Mouse (Mus musculus): ENCODE results near the gene Heatr3.

Gene Heatr3

DNA sequence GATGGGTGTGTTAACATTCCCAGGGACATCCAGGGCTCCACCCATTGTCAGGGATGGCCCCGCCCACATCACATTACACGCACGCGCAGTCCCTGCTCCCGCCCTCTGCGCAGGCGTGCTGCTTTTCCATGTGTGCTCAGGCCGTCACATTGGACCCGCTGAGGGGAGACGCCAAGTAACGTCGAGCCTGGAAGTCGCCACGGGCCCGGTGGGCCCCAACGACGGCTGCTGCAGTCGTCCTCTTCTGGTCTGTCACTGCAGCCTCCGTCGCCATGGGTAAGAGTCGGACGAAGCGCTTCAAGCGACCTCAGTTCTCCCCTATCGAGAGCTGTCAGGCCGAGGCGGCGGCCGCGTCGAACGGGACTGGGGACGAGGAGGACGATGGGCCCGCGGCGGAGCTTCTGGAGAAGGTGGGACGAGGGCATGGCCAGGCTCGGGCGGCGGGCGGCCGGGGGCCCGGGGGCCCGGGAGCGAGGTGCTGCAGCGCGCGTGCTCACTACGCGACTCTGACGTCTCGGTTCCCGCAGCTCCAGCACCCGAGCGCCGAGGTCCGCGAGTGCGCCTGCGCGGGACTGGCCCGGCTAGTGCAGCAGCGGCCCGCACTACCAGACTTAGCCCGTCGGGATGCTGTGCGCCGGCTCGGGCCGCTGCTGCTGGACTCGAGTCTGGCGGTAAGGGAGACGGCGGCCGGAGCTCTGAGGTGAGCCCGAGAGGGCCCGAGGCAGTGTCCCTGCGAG, at the start of gene Heatr3:
Gene Heatr3, plus strand, starts transcription at position 108 of the 737 bp plus-strand sequence.
- peak; percentile 84 for DNase-seq (ENCODE audit: low spot score)

DNA sequence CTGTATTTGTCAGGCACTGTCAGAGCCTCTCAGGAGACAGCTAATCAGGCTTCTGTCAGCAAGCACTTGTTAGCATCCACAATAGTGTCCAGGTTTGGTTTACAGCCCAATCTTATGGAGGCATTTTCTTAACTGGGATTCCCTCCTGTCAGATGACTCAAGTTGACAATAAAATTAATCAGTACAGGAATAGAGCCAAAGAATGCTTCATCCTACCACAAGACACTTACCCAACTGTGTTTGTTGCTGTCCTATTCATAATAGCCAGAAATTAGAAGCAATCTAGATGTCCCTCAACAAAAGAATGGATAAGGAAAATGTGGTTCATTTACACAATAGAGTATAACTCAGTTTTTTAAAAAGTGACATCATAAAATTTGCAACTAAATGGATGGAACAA, 49.6 kb upstream of the Heatr3 start:
- no peak for DNase-seq (ENCODE audit: low spot score)

DNA sequence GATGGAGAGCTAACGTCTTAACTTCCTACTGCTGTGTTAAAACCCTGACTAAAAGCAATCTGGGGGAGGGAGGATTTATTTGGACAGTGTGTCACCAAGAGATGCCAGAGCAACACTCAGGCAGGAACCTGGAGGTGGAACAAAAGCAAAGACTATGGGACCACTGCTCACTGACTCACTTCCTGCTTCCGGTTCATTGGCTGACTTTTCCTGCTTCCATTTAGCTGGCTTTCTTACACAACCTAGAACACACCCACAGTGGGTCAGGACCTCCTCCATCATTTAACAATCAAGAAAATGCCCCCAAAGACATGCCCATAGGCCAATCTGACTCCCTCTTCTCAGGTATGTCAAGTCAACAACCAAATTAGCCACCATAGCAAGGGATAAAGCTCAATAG, 46.0 kb upstream of the Heatr3 start:
- DNase-seq (ENCODE audit: low spot score), result no peak

DNA sequence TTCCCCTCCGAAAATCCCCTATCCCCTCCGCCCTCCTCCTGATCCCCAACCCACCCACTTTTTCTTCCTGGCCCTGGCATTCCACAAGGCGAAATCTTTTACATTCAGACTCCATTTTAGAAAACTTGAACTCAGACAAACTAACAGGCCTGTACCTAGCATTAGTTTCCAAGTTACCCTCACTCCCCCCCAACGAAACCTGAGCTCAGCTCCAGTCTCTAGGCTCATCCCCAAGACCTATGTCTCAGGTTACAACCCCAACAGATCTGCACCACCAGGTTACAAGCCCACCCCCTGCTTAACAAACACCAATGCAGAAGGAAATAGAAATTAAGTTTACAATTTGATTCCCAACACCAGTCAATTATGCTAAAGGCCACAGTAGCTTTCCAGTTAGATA, 44.3 kb upstream of the Heatr3 start:
- no peak for DNase-seq (ENCODE audit: low spot score)

DNA sequence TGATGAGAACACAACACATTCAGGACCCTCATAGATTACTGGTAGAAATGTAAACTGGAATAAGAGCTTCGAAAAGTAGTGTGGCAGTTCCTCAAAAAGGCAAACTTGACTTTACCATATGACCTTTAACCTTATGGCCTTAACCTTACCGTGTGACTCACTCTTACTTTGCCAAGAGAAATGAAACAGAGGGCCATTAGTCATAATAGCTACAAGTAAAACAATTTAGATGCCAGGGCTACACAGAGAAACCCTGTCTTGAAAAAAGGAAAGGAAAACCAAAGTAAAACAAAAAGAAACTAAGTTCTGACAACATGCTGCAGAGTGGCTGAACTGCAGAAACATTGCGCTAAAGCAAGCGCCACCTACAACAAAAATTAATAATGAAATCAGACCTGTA, 38.8 kb upstream of the Heatr3 start:
- no peak for DNase-seq (ENCODE audit: low spot score)

DNA sequence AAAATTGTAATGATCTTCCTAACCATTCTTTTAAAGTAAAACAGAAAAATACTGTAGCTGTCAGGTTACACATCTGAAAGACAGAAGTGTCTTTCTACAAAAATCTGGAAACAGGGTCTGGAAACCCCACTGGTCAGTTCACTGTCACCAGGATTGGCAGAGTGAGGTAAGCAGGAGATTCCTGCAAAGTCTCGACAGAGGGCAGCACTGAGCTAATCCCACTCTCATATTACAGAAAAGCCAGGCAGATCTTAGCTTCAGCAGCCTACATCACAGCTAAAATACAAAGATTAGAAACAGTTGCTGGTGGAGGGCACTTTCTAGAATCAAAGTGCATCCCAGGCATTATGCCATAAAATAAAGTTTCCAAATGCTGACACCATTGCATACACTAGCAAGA, 38.1 kb upstream of the Heatr3 start:
- DNase-seq (ENCODE audit: low spot score), result peak; percentile 15

DNA sequence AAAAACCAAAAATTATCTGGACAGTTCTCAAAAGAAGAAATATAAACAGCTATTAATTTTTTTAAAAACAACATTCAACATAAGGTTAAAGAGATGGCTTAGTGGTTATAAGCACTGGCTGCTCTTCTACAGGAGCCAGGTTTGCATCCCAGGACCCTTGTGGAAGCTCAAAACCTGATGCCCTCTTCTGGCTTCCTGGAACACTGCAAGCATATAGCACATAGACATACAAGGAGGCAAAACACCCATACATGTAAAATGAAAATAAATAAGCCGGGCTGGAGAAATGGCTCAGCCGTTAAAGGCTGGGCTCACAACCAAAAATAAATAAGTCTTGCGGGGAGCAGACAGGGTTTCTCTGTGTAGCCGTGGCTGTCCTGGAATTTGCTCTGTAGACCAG, 28.4 kb upstream of the Heatr3 start:
- DNase-seq (ENCODE audit: low spot score), result no peak

DNA sequence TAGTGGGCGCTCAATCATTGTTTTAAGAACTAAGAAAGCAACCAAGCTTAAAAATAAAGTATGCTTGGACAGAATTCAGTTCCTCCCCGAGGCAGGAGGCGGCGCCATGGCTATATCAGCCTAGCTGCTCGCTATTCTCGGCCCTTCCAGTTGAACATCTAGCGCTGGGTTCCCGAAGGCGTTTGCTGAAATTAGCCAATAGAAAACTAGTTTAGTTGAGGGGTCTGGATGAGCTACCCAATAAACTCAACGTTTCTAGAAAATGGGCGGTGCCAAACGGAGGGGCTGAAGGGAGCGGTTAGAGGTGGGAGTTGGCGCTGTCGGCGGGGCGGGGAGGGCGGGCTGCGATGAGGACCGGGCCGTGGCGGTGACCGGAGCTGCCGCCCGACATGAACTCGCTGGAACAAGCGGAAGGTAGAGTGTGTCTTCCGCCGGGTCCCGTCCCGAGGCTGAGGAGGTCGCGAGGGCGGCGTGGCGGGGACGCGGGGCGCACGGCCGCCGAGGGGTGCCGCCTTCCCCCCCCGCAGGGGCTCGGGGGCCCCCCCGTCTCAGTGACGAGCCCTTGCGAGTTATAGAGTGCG, 19.1 kb upstream of the Heatr3 start, which contains the start of gene Cnep1r1:
Gene Cnep1r1, plus strand, starts transcription at position 314 of the 581 bp plus-strand sequence.
- DNase-seq (ENCODE audit: low spot score), result peak; percentile 97

DNA sequence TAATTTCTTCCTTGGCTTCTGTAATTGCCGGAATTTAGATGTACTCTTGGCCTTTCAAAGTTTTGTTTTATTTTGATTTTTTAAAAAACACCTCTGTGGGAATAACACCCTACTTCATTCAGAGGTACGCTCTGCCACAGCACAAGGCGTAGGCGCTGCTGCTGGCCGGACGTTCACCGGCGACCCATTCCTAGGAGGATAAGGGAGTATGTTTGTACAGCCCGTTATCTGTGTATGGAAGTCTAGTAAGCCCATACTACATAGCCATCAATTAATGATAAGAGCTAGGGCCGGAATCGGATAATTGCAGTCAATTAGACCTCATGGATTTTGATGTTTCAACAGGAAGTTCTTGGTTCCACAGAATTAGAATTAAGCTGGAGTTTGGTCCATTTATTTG, 18.6 kb upstream of the Heatr3 start:
- DNase-seq (ENCODE audit: low spot score), result no peak

DNA sequence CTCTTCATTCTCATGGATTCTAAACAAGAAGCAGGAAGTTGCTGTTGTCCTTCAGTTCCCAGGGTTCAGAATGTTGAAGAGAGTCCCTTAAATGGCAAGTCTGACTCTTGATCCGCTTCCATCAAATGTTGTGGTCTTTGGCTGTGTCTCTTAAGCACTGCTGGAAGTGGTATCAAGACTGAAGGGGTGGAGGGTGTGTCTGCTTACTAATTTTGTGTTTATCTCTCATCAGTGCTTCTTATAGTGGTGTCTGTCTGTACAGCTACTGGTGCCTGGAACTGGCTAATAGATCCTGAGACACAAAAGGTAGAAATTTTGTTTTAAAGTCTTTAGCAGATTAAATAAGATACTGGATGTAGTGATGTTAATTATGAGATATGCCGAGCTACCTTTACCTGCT, 12.8 kb upstream of the Heatr3 start:
- no peak for DNase-seq (ENCODE audit: low spot score)

DNA sequence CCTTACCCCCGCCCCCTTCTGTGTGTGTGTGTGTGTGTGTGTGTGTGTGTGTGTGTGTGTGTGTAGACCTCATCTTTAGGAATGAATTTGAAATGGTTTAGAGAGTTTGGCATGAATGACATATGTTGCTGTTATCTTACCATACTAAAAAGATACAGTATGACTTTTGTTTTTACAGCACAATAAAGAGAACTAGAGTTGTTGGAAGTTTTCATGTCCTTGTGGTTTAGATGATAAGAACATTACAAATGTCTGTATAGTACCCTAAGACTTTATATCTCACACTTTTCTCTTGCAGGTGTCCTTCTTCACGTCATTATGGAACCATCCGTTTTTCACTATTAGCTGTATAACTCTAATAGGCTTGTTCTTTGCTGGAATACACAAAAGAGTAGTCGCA, 8.3 kb upstream of the Heatr3 start:
- DNase-seq (ENCODE audit: low spot score), result no peak

DNA sequence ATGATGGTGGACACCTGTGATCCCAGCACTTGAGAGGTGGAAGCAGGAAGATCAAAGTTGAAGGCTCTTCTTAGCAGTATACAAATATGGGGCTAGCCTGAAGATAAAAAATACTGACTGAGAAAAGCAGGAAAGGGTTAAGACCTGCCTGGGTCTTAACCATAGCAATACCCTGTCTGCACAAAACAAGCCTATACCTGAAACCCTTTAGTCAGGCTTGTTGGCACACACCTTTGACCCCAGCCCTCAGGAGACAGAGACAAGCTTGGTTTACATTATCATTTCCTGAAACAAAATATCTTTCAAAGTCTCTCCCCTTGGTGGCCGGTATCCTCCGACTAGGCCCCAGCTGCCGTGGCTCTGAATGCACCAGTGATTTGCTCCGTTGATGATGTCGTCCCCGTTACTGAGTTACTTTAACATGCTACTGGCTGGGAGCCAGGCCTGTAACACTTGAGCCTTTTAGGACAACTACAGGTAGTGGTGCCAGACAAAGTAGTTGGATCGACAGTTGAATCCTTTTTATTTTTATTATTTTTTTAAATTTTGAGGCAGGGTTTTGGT, 6.8 kb upstream of the Heatr3 start:
- no peak for DNase-seq (ENCODE audit: low spot score)

DNA sequence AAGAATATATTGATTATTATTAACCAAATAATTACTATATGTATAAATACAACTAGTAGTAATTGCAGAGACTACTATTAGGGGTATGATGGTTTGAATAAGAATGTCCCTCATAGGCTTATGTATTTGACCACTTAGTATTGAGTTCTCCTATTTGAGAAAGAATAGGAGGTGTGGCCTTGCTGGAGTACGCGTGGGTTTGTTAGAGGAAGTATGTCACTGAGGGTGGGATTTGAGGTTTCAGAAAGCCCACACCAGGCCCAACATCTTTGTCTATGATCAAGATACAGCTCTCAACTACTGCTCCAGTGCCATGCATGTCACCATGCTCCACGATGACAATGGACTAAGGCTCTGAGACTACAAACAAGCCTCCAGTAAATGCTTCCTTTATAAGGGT, 1.6 kb downstream of the Heatr3 start:
- DNase-seq (ENCODE audit: low spot score), result peak; percentile 22

DNA sequence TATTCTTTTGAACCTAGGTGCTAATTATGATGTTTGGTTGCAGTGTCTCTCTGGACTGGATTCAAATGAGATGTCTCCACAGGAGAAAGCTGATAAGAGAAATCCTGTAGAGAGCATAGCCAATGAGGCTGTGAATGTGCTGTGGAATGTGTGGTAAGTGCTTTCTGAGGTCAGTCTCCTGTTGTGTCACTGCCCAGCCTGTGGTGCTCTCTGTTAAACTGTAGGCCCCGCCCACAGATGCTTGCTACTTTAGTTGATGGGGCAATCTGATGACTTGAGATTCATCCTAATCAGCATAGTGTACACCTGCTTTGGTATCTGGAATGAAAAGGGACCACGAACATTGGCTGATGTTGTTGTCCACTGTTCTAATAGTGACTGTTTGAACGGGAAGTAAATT, 4.0 kb downstream of the Heatr3 start:
- no peak for DNase-seq (ENCODE audit: low spot score)

DNA sequence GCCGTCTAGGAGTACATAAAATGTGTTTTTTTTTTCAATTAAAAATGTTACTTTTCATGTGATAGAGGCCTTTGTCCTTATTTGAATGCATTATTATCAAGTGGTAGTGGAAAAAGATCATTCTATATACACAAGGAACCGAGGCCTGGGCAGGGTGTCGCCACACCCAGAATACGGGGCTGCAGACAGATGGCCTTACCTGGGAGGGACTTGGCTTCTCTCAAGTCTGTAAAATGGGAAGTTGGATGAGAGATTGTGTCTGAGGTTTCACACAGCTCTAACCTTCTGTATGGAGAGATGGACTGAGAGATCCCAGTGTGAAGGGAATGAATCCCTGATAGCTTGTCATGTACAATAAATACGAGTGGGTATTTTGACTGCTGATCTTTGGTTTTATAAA, 6.4 kb downstream of the Heatr3 start:
- DNase-seq (ENCODE audit: low spot score), result no peak

DNA sequence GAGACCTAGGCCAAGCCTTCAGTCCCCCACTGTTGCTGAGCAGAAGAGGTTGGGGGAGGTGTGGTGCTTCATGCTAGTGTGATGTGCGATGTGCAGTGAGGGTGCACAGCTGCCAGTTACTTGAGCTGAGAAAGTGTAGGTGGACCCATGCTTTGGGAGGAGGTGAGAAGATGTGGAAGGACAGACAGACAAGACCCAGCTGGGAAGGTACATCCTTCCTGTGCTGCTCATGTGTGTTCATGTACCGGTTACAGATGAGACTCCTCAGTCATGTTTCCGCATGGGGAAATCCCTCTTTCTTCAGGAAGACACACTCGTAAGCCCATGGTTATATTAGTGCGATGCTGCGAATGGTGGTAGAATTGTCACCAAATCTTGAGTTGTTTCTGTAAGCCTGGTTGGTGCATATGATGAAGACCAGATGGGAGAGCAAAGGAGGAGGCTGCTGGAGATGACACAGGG, 13.3 kb downstream of the Heatr3 start:
- DNase-seq (ENCODE audit: low spot score), result no peak

DNA sequence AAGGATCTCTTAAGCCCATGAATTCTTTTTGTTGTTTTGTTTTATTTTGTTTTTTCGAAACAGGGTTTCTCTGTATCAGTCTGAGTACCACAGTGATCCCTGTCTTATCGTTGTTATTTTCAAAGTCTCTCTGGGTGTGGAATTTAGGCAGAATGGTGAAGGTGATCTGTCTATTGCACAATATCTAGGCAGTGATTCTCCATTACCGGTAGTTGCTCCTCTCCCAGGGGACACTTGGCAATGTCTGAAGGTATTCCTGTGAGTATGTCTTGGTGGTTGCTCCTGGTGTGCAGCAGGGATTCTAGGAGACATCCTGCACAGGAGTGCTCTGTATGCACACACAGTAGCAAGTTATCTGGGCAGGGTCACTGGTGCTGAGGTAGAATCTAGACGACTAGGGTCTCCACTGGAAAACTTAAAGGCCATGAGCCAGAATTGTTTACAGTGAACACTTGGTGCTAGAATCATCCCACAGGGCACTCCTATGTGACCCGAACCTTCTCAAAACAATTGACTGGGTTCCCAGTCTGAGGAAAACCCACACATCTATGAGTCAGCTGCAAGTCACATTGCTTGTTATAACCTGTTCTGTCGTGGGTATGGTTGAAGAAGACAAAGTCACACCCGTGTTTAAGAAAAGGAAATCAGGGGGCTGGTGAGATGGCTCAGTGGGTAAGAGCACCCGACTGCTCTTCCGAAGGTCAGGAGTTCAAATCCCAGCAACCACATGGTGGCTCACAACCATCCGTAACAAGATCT, 22.8 kb downstream of the Heatr3 start:
- DNase-seq (ENCODE audit: low spot score), result no peak

DNA sequence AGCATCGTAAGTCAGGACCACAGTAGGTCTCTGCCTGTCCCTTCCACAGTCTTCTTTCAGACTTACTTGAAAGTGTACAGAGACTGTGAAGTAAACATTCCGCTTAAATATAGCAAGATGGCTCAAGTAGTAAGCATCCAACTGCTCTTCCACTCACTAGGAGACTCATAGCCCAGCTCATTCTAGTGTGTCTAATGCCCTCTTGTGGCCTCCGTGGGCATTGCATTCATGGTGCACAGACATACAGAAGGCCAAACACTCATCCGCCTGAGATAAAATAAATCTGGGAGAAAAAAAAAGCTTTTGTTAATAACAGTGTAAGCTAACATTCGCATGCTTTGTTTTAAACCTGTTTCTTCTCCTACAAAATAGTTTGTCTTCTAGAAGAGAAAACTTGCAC, 23.8 kb downstream of the Heatr3 start:
- DNase-seq (ENCODE audit: low spot score), result peak; percentile 61

DNA sequence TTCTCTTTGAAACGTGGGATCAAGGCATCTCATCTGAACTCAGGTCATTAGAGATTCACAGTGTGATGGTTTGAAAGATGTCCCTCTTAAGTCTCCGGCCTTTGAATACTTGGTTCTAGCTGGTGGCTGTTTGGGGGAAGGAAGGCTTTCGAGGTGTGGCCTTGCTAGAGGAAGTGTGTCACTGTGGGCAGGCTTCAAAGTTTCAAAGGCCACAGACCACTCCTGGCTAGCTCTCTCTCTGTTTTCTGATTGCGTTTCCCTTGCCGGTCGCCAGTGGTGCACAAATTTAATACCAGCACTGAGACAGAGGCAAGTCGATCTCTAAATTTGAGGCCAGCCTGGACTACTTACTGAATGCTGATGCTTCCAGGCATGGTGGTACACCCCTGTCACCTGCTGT, 37.6 kb downstream of the Heatr3 start:
- DNase-seq (ENCODE audit: low spot score), result peak; percentile 72

DNA sequence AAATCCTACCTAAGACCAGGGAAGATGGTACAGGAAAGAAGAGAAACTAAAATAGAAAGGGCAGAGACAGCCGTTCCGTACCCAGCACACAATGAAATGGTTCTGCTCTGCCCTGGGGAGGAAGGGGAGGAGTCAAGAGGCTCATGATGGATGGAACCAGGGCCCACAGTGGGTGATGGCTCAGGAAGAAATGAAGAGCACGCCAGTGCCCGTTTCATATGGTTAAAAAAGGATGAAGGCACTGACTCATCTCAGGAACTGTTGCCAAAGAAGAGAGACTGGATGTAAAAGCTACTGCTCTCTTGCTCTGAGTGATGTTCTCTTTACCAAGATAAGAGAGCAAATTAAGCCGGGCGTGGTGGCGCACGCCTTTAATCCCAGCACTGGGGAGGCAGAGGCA, 39.6 kb downstream of the Heatr3 start:
- DNase-seq (ENCODE audit: low spot score), result no peak

DNA sequence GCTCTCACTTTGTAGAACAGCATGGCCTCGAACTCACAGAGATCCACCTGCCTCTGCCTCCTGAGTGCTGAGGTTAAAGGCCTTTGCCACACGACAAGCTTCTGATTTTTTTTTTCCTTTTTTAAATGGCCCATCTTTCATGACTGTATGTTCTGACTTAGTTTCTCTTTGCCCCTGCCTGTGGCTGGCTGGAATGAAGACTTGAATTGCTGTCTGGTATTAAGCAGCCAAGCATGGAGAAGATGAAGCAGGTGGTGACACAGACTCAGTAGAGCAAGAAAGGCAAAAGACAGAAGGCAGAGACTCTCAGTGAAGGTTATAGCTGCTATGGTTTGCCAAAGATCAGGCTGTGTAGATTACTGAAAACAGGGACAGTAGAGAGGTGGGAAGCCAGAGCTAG, 45.5 kb downstream of the Heatr3 start:
- DNase-seq (ENCODE audit: low spot score), result no peak

DNA sequence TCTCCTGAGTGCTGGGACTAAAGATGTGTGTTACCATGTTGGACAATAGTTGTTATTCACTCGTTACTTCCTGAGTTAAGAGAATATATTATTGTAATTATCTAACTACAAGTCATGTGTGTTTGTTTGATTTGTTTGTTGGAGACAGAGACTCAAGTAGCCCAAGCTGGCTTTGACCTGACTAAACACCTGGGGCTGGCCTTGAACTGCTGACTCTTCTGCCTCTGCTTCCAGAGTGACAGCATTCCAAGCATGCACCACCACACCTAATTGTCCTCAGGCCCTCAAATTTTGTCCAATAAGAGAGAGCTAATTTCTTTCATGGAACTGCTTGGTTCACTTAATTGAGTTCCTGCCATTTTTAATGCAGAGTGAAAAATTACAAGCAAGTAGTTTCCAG, 47.3 kb downstream of the Heatr3 start:
- no peak for DNase-seq (ENCODE audit: low spot score)

DNA sequence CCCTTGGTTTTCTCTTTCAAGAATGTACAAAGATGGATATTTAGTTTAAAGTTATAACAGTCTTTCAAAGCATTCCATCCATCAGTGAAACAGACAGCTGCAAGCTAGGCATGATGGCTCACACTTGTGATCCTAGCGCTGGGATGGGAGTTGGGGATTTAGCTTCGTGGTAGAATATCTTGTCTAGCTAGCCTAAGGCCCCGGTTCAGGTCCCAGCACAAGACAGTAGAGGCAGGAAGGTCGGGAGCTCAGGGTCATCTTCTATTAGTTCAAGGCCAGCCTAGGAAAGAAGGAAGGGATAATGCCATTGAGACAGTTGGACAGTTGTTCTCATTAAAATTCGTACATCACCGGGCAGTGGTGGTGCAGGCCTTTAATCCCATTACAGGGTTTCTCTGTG, 48.1 kb downstream of the Heatr3 start:
- no peak for DNase-seq (ENCODE audit: low spot score)

Data from T-cell, adult 2 months (primary cell).